Mouse (Mus musculus): ENCODE data around the gene 4930435E12Rik.

DNA sequence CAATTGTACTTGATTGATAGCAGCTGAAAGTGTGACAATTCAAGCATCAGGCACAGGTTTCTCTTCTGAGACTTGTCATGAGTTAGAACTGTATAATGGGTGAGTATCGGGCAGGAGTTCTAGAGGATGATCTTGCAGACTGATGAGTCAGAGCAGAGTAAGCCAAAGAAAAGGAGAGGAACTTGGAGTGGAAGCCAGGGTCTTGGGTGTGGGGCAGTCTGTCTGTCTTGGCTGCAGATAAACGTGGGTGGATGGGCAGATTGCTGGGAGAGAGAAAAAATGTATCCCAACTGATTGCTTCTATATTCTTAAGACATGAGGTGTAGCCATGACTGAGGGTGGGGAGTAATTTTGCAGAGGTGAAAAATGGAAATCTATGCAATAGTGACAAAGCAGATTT lies 46.6 kb downstream of the 4930435E12Rik start:
- TF ChIP-seq CTCF (IDR thresholded peaks at IDR 0.05) = no peak
- TF ChIP-seq EP300 (IDR thresholded peaks at IDR 0.05) = no peak
